Mouse (Mus musculus): ENCODE measurements at regions not wholly inside any gene's neighbourhood (a gene's known extent, or its start where the extent isn't known, plus 50 kb on each side); places are given as distances from the start of the nearest gene placed in this dataset.

DNA sequence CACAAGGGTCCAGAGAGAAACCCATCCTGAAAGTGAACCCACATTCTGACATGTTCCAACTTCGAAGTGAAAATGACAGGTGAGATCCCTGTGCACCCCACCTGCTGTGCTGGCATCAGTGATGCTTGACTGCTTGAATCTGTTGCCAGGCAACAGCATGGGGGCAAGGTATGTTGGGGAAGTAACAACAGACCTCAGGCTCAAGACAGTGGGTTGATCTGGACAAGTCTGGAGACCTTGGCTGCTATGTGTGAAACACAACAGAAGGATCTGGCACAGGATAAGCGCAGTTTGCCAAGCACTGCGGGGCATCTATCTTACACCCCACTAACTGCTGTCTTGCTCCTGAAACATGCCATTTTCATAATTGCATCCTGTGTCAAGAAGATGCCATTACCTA is 54.3 kb upstream of the Kcnj15 start:
- TF ChIP-seq CTCF (IDR thresholded peaks at IDR 0.05; ENCODE audit: borderline replicate concordance, insufficient read depth, low read depth, low read length) (no peak), POLR2A (IDR thresholded peaks at IDR 0.05; ENCODE audit: borderline replicate concordance, insufficient read depth, low read length) (no peak)

Measured in cerebellum, adult 2 months (tissue).